Mouse (Mus musculus) liver, embryonic 13.5 days (tissue): ENCODE data around the gene Rnf144a. TPM values are rescaled to one million over a fixed set of nuclear protein-coding genes. Genes with fewer than 3 reads are reported as not detected.
"Not testable (repeated sequence)": the region's sequence is repeated elsewhere in the genome, so short reads cannot be mapped to it uniquely, and the experiment has no call there.

Experiments used
- ATAC-seq: fragments of 200-750 bp; cut with Nextera tagmentation; 2 replicates; pipeline ENCODE4 v1.8.0; 2017; ENCODE audit warnings: low read depth, mild to moderate bottlenecking, moderate number of reproducible peaks, moderate library complexity
- DNase-seq: peaks from one replicate; pipeline ENCODE4 v3.0.0; 2022
- H3K27ac ChIP-seq: fragments of 300-500 bp; sonication (generic); 2 replicates; pipeline ENCODE4 v1.5.1; 2015; ENCODE audit warnings: moderate library complexity, mild to moderate bottlenecking, inconsistent platforms
- H3K27me3 ChIP-seq: fragments of 300-500 bp; sonication (generic); 2 replicates; pipeline ENCODE4 v1.6.1; 2015; ENCODE audit warnings: mild to moderate bottlenecking, inconsistent platforms
- H3K36me3 ChIP-seq: fragments of 300-500 bp; sonication (generic); 2 replicates; pipeline ENCODE4 v1.6.1; 2015; ENCODE audit warnings: mild to moderate bottlenecking, inconsistent platforms
- H3K4me1 ChIP-seq: fragments of 300-500 bp; sonication (generic); replicated peaks from 2 replicates; pipeline ENCODE4 v1.6.1; 2015; ENCODE audit warnings: inconsistent platforms
- H3K4me2 ChIP-seq: fragments of 300-500 bp; sonication (generic); 2 replicates; pipeline ENCODE4 v1.6.1; 2015; ENCODE audit warnings: inconsistent platforms, mild to moderate bottlenecking, moderate library complexity
- H3K4me3 ChIP-seq: fragments of 300-500 bp; sonication (generic); replicated peaks from 2 replicates; pipeline ENCODE4 v1.5.1; 2015; ENCODE audit warnings: mild to moderate bottlenecking, inconsistent platforms
- H3K9ac ChIP-seq: fragments of 300-500 bp; sonication (generic); 2 replicates; pipeline ENCODE4 v1.6.1; 2015; ENCODE audit warnings: mild to moderate bottlenecking, inconsistent platforms
- H3K9me3 ChIP-seq: fragments of 300-500 bp; sonication (generic); replicated peaks from 2 replicates; pipeline ENCODE4 v1.6.1; 2016; ENCODE audit warnings: inconsistent platforms
- WGBS: fragments of 180-500 bp; shearing (Covaris S2); methylation state at CpG from one replicate; pipeline ENCODE4 v1.1.7; 2015; ENCODE audit not compliant: insufficient replicate concordance; 5-methylcytosine and 5-hydroxymethylcytosine counted together
- polyA plus RNA-seq: library from polyadenylated mRNA; unstranded; fragments of >200 nt; fragmentation: Nextera tagmentation; extraction: Ambion mirVana; gene quantifications from 2 replicates; pipeline ENCODE4 v1.2.1, GENCODE M21; 2015

Gene Rnf144a
- polyA plus RNA-seq, 1 experiment from 2014 or later: 1.6 TPM

DNA sequence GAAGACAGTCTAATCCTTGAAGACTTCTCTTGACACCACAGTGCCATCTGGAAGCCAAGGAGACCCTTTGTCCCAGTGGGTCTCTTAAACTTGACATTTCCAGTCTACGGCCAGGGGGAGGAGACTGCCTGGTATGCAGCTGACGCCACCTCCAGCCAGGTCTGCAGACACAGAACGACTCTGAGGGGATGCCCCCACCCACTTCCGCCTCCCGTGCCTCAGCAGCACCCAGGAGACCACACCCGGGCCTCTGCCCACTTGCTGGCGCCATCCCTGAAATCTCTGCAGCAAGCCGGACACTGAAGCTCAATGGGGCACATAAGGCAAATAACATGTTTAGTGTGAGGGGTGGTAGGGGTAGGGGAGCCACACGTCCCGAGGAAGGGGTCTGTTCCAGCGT is 104.8 kb downstream of the Rnf144a start:
- no peaks in the 10 kb centered on the region for H3K4me1 ChIP-seq
- 67% methylated on average over 11 of the region's 11 CpGs for WGBS
- no peaks in the 10 kb centered on the region for H3K36me3 ChIP-seq
- no peak overlapping the region for H3K27ac ChIP-seq
- no peaks in the 10 kb centered on the region for H3K9me3 ChIP-seq
- no peak overlapping the region for H3K4me3 ChIP-seq
- DNase-seq (no peak), ATAC-seq (no peak)
- H3K27me3 ChIP-seq: no peaks in the 10 kb centered on the region
- no peak overlapping the region for H3K9ac ChIP-seq
- H3K4me2 ChIP-seq: no peak overlapping the region

- no peaks in the 10 kb centered on the region for H3K4me1 ChIP-seq
- no peak for DNase-seq
- no peak overlapping the region for H3K9ac ChIP-seq
- no peak overlapping the region for H3K4me2 ChIP-seq
- no peaks in the 10 kb centered on the region for H3K9me3 ChIP-seq
- WGBS: 63% methylated on average over 5 of the region's 5 CpGs
- no peaks in the 10 kb centered on the region for H3K36me3 ChIP-seq
- ATAC-seq: no peak
- no peaks in the 10 kb centered on the region for H3K27me3 ChIP-seq
- H3K27ac ChIP-seq: no peak overlapping the region
- H3K4me3 ChIP-seq: no peak overlapping the region
Measured at GRCm38 (mm10) chr12:26302886-26303285, 112.2 kb downstream of the Rnf144a start.

DNA sequence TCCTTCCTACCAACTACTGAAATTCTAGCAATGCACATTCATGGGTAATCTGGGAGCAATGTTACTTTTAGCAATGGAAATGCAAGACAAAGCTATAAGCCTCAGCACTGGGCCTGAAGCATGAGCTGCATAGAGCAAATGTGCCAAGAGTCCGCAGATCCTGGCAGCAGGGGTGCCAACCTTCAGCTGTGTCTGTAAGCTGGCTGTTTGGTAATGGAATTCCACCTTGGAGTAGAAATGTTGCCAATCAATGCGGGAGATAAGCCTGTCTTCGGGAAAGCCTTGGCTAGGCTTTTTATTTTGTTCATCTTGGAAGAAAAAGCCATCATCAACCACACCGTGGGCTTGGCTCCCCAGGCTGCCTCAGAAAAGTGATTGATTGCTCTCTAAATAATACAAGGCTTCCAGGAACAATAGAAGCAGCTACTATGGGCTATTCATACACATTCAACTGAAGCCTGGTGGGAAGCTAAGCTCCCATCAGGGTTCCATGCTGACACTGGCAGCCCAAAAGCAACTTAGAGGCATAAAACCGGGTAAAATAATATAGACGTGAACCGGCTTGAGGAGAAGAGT is 115.5 kb downstream of the Rnf144a start:
- H3K4me1 ChIP-seq: no peaks in the 10 kb centered on the region
- no peak overlapping the region for H3K4me3 ChIP-seq
- no peaks in the 10 kb centered on the region for H3K27me3 ChIP-seq
- H3K36me3 ChIP-seq: no peaks in the 10 kb centered on the region
- H3K27ac ChIP-seq: no peak overlapping the region
- 62% methylated on average over 7 of the region's 7 CpGs for WGBS
- DNase-seq: no peak
- no peak overlapping the region for H3K9ac ChIP-seq
- ATAC-seq: no peak
- H3K9me3 ChIP-seq: no peaks in the 10 kb centered on the region
- H3K4me2 ChIP-seq: no peak overlapping the region

- H3K27ac ChIP-seq, H3K4me1 ChIP-seq, H3K9ac ChIP-seq, ATAC-seq, H3K9me3 ChIP-seq, H3K4me3 ChIP-seq, H3K4me2 ChIP-seq, DNase-seq, H3K27me3 ChIP-seq, H3K36me3 ChIP-seq: not testable (repeated sequence)
- 11% methylated on average over 1 of the region's 1 CpGs for WGBS
Measured at GRCm38 (mm10) chr12:26295995-26296394, 119.1 kb downstream of the Rnf144a start.

DNA sequence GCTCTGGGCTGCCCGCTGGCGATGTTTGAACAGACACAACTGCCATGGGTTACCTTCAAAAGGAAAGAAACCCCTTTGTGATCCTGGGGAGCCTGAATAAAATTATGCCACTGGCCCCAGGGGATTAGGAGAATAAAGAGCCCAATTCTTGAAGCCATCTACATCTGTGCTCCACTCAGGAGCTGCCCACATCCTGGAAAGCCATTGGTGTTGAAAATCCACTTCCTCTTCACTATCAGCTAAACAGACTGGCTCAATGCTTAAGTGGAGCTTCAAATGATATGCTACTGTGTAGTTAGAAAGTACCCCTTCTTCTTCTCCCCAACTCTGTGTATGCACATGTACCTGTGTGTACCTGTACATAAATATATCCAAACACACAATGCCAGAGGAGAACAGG is 125.9 kb downstream of the Rnf144a start:
- no peak for DNase-seq
- H3K36me3 ChIP-seq: no peaks in the 10 kb centered on the region
- H3K4me3 ChIP-seq: no peak overlapping the region
- H3K27ac ChIP-seq: no peak overlapping the region
- 75% methylated on average over 2 of the region's 2 CpGs for WGBS
- H3K27me3 ChIP-seq: no peaks in the 10 kb centered on the region
- no peaks in the 10 kb centered on the region for H3K9me3 ChIP-seq
- ATAC-seq: no peak
- H3K9ac ChIP-seq: no peak overlapping the region
- no peaks in the 10 kb centered on the region for H3K4me1 ChIP-seq
- H3K4me2 ChIP-seq: no peak overlapping the region

- Histone ChIP-seq H3K36me3 (no peaks in the 10 kb centered on the region), H3K27ac (no peak overlapping the region), H3K9me3 (no peaks in the 10 kb centered on the region), H3K4me3 (no peak overlapping the region), H3K9ac (no peak overlapping the region), H3K4me2 (no peak overlapping the region), H3K27me3 (no peaks in the 10 kb centered on the region), H3K4me1 (no peaks in the 10 kb centered on the region)
- no peak for ATAC-seq
- WGBS: 48% methylated on average over 1 of the region's 1 CpGs
- no peak for DNase-seq
Measured at GRCm38 (mm10) chr12:26288347-26288746, 126.7 kb downstream of the Rnf144a start.

- no peak for ATAC-seq
- Histone ChIP-seq H3K27ac (no peak overlapping the region), H3K9ac (no peak overlapping the region), H3K4me2 (no peak overlapping the region), H3K27me3 (no peaks in the 10 kb centered on the region), H3K36me3 (no peaks in the 10 kb centered on the region), H3K4me3 (no peak overlapping the region), H3K4me1 (no peaks in the 10 kb centered on the region), H3K9me3 (no peaks in the 10 kb centered on the region)
- no peak for DNase-seq
- 65% methylated on average over 8 of the region's 8 CpGs for WGBS
Measured at GRCm38 (mm10) chr12:26285939-26286338, 129.1 kb downstream of the Rnf144a start.

DNA sequence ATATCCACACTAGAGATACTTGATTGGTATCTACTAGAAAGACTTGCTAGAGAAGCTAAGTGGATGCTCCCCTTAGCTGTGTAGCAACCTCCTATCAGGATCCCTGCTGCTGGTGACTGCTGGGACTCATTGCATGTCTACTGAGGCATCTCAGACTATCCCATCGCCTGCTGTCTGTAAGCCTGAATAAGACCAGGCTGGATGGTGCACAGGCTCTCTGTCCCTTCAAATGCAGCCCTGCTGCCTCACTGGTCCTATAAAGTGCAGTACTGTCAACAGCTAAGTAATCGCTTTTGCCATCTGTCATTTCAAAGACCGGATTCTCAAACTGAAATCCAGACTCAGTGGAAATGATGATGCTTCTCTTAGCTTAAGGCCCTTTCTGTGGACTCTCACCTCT is 129.6 kb downstream of the Rnf144a start:
- Histone ChIP-seq H3K4me3 (no peak overlapping the region), H3K36me3 (no peaks in the 10 kb centered on the region), H3K4me2 (no peak overlapping the region), H3K27me3 (no peaks in the 10 kb centered on the region), H3K27ac (no peak overlapping the region), H3K4me1 (no peaks in the 10 kb centered on the region), H3K9ac (no peak overlapping the region), H3K9me3 (no peaks in the 10 kb centered on the region)
- no peak for ATAC-seq
- 64% methylated on average over 3 of the region's 3 CpGs for WGBS
- no peak for DNase-seq

- Histone ChIP-seq H3K9me3 (no peaks in the 10 kb centered on the region), H3K9ac (no peak overlapping the region), H3K4me2 (no peak overlapping the region), H3K27me3 (no peaks in the 10 kb centered on the region), H3K4me1 (no peaks in the 10 kb centered on the region), H3K27ac (no peak overlapping the region), H3K4me3 (no peak overlapping the region), H3K36me3 (no peaks in the 10 kb centered on the region)
- no peak for DNase-seq
- no peak for ATAC-seq
- WGBS: 45% methylated on average over 3 of the region's 3 CpGs
Measured at GRCm38 (mm10) chr12:26280719-26281480, 134.2 kb downstream of the Rnf144a start.

GRCm38 (mm10) chr12:26277002-26277669 is 137.9 kb downstream of the Rnf144a start:
- Histone ChIP-seq H3K27ac (no peak overlapping the region), H3K4me2 (no peak overlapping the region), H3K4me1 (no peaks in the 10 kb centered on the region), H3K4me3 (no peak overlapping the region), H3K27me3 (no peaks in the 10 kb centered on the region), H3K9ac (no peak overlapping the region), H3K9me3 (no peaks in the 10 kb centered on the region), H3K36me3 (no peaks in the 10 kb centered on the region)
- DNase-seq (no peak), ATAC-seq (no peak)
- 51% methylated on average over 7 of the region's 7 CpGs for WGBS

DNA sequence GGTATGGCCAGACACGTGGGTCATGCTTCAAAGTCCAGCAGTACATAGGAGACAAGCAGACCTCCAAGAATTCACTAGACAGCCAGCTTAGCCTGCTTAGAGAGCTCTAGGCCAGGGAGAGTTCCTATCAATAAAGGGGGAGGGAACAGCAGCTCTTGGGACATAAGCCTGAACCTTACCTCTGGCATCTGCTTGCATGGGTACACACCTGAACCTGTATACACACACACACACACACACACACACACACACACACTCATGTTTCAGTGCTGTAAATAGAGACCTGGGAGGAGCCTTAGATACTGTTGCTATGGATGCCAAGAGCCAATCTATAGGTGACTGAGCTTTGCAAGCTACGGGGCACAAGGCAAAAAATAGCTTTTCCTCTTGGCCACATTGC is 138.5 kb downstream of the Rnf144a start:
- Histone ChIP-seq H3K9ac (no peak overlapping the region), H3K4me1 (no peaks in the 10 kb centered on the region), H3K4me2 (no peak overlapping the region), H3K9me3 (no peaks in the 10 kb centered on the region), H3K36me3 (no peaks in the 10 kb centered on the region), H3K27me3 (no peaks in the 10 kb centered on the region), H3K4me3 (no peak overlapping the region), H3K27ac (no peak overlapping the region)
- ATAC-seq: no peak
- 51% methylated on average over 2 of the region's 2 CpGs for WGBS
- no peak for DNase-seq
